Mouse (Mus musculus): ENCODE measurements around the gene Gm10147.
"Not testable (repeated sequence)": the region's sequence is repeated elsewhere in the genome, so short reads cannot be mapped to it uniquely, and the experiment has no call there.

The Gm10147 gene

GRCm38 (mm10) chrX:28607742-28608141 lies at the start of gene Gm10147:
Gene Gm10147 (minus strand): TSS chrX:28607842.
- DNase-seq, result not testable (repeated sequence)

Measured in right cerebral cortex, adult 18-20 months (tissue).